Mouse (Mus musculus) thymus, adult 2 months (tissue): ENCODE results near the gene Gm20388. TPM values are rescaled to one million over a fixed set of nuclear protein-coding genes. Genes with fewer than 3 reads are reported as not detected.

Experiments used
- DNase-seq: peaks from one replicate; pipeline ENCODE4 v3.0.0; 2021
- H3K27ac ChIP-seq: fragments of 200-500 bp; 2 replicates; pipeline ENCODE4 v1.5.1; 2012; ENCODE audit warnings: low read length, control low read depth; ENCODE audit not compliant: control insufficient read depth, insufficient read depth
- H3K27me3 ChIP-seq: fragments of 200-500 bp; 2 replicates; pipeline ENCODE4 v1.6.1; 2012; ENCODE audit warnings: mild to moderate bottlenecking, low read length, moderate library complexity, mixed read lengths; ENCODE audit not compliant: control insufficient read depth, insufficient read depth
- H3K36me3 ChIP-seq: fragments of 200-500 bp; 2 replicates; pipeline ENCODE4 v1.6.1; 2012; ENCODE audit warnings: mild to moderate bottlenecking, low read length, moderate library complexity; ENCODE audit not compliant: control insufficient read depth, insufficient read depth
- H3K4me1 ChIP-seq: fragments of 200-500 bp; replicated peaks from 2 replicates; pipeline ENCODE4 v1.6.1; 2012; ENCODE audit warnings: low read length; ENCODE audit not compliant: control insufficient read depth, insufficient read depth
- H3K4me3 ChIP-seq: fragments of 200-500 bp; 2 replicates; pipeline ENCODE4 v1.5.1; 2012; ENCODE audit warnings: mild to moderate bottlenecking, low read length, control low read depth, moderate library complexity; ENCODE audit not compliant: control insufficient read depth, insufficient read depth
- CTCF ChIP-seq: fragments of 200-500 bp; IDR thresholded peaks from 2 replicates; pipeline ENCODE4 v1.5.1; 2012; ENCODE audit warnings: mild to moderate bottlenecking, control low read depth, low read length, moderate library complexity, borderline replicate concordance; ENCODE audit not compliant: control insufficient read depth, poor library complexity, insufficient read depth; ENCODE audit errors: extremely low read depth
- POLR2A ChIP-seq: fragments of 200-500 bp; IDR thresholded peaks from 2 replicates; pipeline ENCODE4 v1.6.1; 2012; ENCODE audit warnings: mild to moderate bottlenecking, low read length, control low read depth, moderate library complexity; ENCODE audit not compliant: control insufficient read depth, poor library complexity, insufficient read depth; ENCODE audit errors: extremely low read depth
- WGBS: fragments of 180-500 bp; shearing (Covaris S2); methylation state at CpG from one replicate; pipeline ENCODE4 v1.1.7; 2018; 5-methylcytosine and 5-hydroxymethylcytosine counted together
- polyA plus RNA-seq: library from polyadenylated mRNA; depleted of rRNA; stranded (reverse); fragments of >200 nt; gene quantifications from 2 replicates; pipeline ENCODE4 v1.2.3, GENCODE M21; 2012

Gm20388 gene
- polyA plus RNA-seq, 1 experiment, result 103 TPM

GRCm38 (mm10) chr8:120251411-120252035 is 340.9 kb downstream of the Gm20388 start:
- H3K4me1 ChIP-seq, result no peaks in the 10 kb centered on the region
- H3K27ac ChIP-seq, result no peak overlapping the region
- no peaks in the 10 kb centered on the region for H3K36me3 ChIP-seq
- no peaks in the 10 kb centered on the region for H3K27me3 ChIP-seq
- no peak for DNase-seq
- H3K4me3 ChIP-seq, result no peak overlapping the region
- TF ChIP-seq CTCF (no peak), POLR2A (no peak)
- WGBS, result 94% methylated on average over 9 of the region's 9 CpGs

GRCm38 (mm10) chr8:120253626-120254025 is 343.0 kb downstream of the Gm20388 start:
- TF ChIP-seq CTCF, result no peak
- no peak for TF ChIP-seq POLR2A
- H3K4me1 ChIP-seq, result no peaks in the 10 kb centered on the region
- 45% methylated on average over 8 of the region's 8 CpGs for whole genome bisulfite sequencing
- H3K4me3 ChIP-seq, result no peak overlapping the region
- DNase-seq, result no peak
- H3K27ac ChIP-seq, result no peak overlapping the region
- H3K27me3 ChIP-seq, result no peaks in the 10 kb centered on the region
- no peaks in the 10 kb centered on the region for H3K36me3 ChIP-seq

GRCm38 (mm10) chr8:120255406-120255987 is 344.9 kb downstream of the Gm20388 start:
- Histone ChIP-seq H3K27ac (no peak overlapping the region), H3K4me1 (no peaks in the 10 kb centered on the region), H3K4me3 (no peak overlapping the region), H3K36me3 (no peaks in the 10 kb centered on the region), H3K27me3 (no peaks in the 10 kb centered on the region)
- no peak for DNase-seq
- 83% methylated on average over 6 of the region's 6 CpGs for WGBS
- TF ChIP-seq POLR2A (no peak), CTCF (no peak)

- Histone ChIP-seq H3K4me1 (no peaks in the 10 kb centered on the region), H3K36me3 (no peaks in the 10 kb centered on the region), H3K27me3 (no peaks in the 10 kb centered on the region), H3K4me3 (no peak overlapping the region), H3K27ac (no peak overlapping the region)
- no peak for TF ChIP-seq CTCF
- no peak for TF ChIP-seq POLR2A
- no peak for DNase-seq
- 90% methylated on average over 6 of the region's 6 CpGs for WGBS
Observed at GRCm38 (mm10) chr8:120256958-120257357, 346.3 kb downstream of the Gm20388 start.

GRCm38 (mm10) chr8:120259206-120259605 is 348.6 kb downstream of the Gm20388 start:
- Histone ChIP-seq H3K36me3 (no peaks in the 10 kb centered on the region), H3K27ac (no peak overlapping the region), H3K4me3 (no peak overlapping the region), H3K4me1 (no peaks in the 10 kb centered on the region), H3K27me3 (no peaks in the 10 kb centered on the region)
- DNase-seq, result no peak
- TF ChIP-seq POLR2A (no peak), CTCF (no peak)
- 89% methylated on average over 13 of the region's 13 CpGs for WGBS

GRCm38 (mm10) chr8:120260677-120261076 is 350.0 kb downstream of the Gm20388 start:
- H3K27ac ChIP-seq, result no peak overlapping the region
- no peak overlapping the region for H3K4me3 ChIP-seq
- TF ChIP-seq POLR2A, result no peak
- TF ChIP-seq CTCF, result no peak
- peaks cover 5% of the 10 kb centered on the region for H3K27me3 ChIP-seq
- no peaks in the 10 kb centered on the region for H3K36me3 ChIP-seq
- WGBS, result 94% methylated on average over 5 of the region's 5 CpGs
- DNase-seq, result no peak
- peaks cover 4% of the 10 kb centered on the region; the same call in 1 of the 2 replicates for H3K4me1 ChIP-seq
